Mouse (Mus musculus) embryonic facial prominence, embryonic 13.5 days (tissue): ENCODE results near the gene Ap4m1. TPM values are rescaled to one million over a fixed set of nuclear protein-coding genes. Genes with fewer than 3 reads are reported as not detected.
"Not testable (repeated sequence)": the region's sequence is repeated elsewhere in the genome, so short reads cannot be mapped to it uniquely, and the experiment has no call there.

Experiments used
- ATAC-seq: fragments of 200-750 bp; cut with Nextera tagmentation; 2 replicates; pipeline ENCODE4 v1.8.0; 2017; ENCODE audit warnings: low read depth; ENCODE audit not compliant: insufficient number of reproducible peaks, insufficient read depth, low FRiP score, low TSS enrichment
- H3K27ac ChIP-seq: fragments of 300-500 bp; sonication (generic); 2 replicates; pipeline ENCODE4 v1.5.1; 2015; ENCODE audit warnings: moderate library complexity, mild to moderate bottlenecking, inconsistent platforms
- H3K27me3 ChIP-seq: fragments of 300-500 bp; sonication (generic); 2 replicates; pipeline ENCODE4 v1.6.1; 2015; ENCODE audit warnings: mild to moderate bottlenecking, inconsistent platforms
- H3K36me3 ChIP-seq: fragments of 300-500 bp; sonication (generic); 2 replicates; pipeline ENCODE4 v1.6.1; 2015; ENCODE audit warnings: mild to moderate bottlenecking, inconsistent platforms
- H3K4me1 ChIP-seq: fragments of 300-500 bp; sonication (generic); 2 replicates; pipeline ENCODE4 v1.6.1; 2015; ENCODE audit warnings: inconsistent platforms
- H3K4me2 ChIP-seq: fragments of 300-500 bp; sonication (generic); 2 replicates; pipeline ENCODE4 v1.6.1; 2015; ENCODE audit warnings: moderate library complexity, mild to moderate bottlenecking, inconsistent platforms
- H3K4me3 ChIP-seq: fragments of 300-500 bp; sonication (generic); 2 replicates; pipeline ENCODE4 v1.5.1; 2015; ENCODE audit warnings: mild to moderate bottlenecking, inconsistent platforms
- H3K9ac ChIP-seq: fragments of 300-500 bp; sonication (generic); 2 replicates; pipeline ENCODE4 v1.6.1; 2015; ENCODE audit warnings: mild to moderate bottlenecking, inconsistent platforms
- H3K9me3 ChIP-seq: fragments of 300-500 bp; sonication (generic); 2 replicates; pipeline ENCODE4 v1.6.1; 2016; ENCODE audit warnings: inconsistent platforms
- WGBS: fragments of 180-500 bp; shearing (Covaris S2); methylation state at CpG from one replicate; pipeline ENCODE4 v1.1.7; 2015; ENCODE audit warnings: mixed read lengths; 5-methylcytosine and 5-hydroxymethylcytosine counted together
- polyA plus RNA-seq: library from polyadenylated mRNA; unstranded; fragments of >200 nt; fragmentation: Nextera tagmentation; extraction: Ambion mirVana; gene quantifications from 2 replicates; pipeline ENCODE4 v1.2.1, GENCODE M21; 2015

The Ap4m1 gene
- polyA plus RNA-seq, 1 experiment from 2014 or later: 37.5 TPM

GRCm38 (mm10) chr5:138202086-138202485, 30.3 kb downstream of the Ap4m1 start:
- H3K36me3 ChIP-seq: no peaks in the 10 kb centered on the region
- ATAC-seq: no peak
- WGBS: 92% methylated on average over 3 of the region's 3 CpGs
- H3K9ac ChIP-seq: no peak overlapping the region
- H3K27me3 ChIP-seq: no peaks in the 10 kb centered on the region
- no peak overlapping the region for H3K4me3 ChIP-seq
- no peaks in the 10 kb centered on the region for H3K4me1 ChIP-seq
- no peak overlapping the region for H3K4me2 ChIP-seq
- no peaks in the 10 kb centered on the region for H3K9me3 ChIP-seq
- H3K27ac ChIP-seq: no peak overlapping the region

GRCm38 (mm10) chr5:138207253-138207652, 35.5 kb downstream of the Ap4m1 start:
- WGBS: 80% methylated on average over 1 of the region's 1 CpGs
- Histone ChIP-seq H3K4me3 (no peak overlapping the region), H3K27ac (no peak overlapping the region), H3K9me3 (peaks cover 7% of the 10 kb centered on the region; the same call in 1 of the 2 replicates), H3K4me1 (no peaks in the 10 kb centered on the region), H3K27me3 (no peaks in the 10 kb centered on the region), H3K9ac (no peak overlapping the region), H3K36me3 (no peaks in the 10 kb centered on the region), H3K4me2 (no peak overlapping the region)
- ATAC-seq: no peak

GRCm38 (mm10) chr5:138207873-138208272, 36.1 kb downstream of the Ap4m1 start:
- Histone ChIP-seq H3K27me3 (no peaks in the 10 kb centered on the region), H3K9me3 (peaks cover 7% of the 10 kb centered on the region; the same call in 1 of the 2 replicates), H3K27ac (no peak overlapping the region), H3K4me1 (no peaks in the 10 kb centered on the region), H3K4me2 (no peak overlapping the region), H3K36me3 (no peaks in the 10 kb centered on the region), H3K4me3 (no peak overlapping the region), H3K9ac (no peak overlapping the region)
- ATAC-seq: no peak
- WGBS: 83% methylated on average over 4 of the region's 4 CpGs

- not testable (repeated sequence) for H3K4me2 ChIP-seq, H3K4me1 ChIP-seq, H3K27me3 ChIP-seq, H3K9ac ChIP-seq, H3K27ac ChIP-seq, H3K4me3 ChIP-seq, H3K36me3 ChIP-seq, ATAC-seq
- 91% methylated on average over 13 of the region's 13 CpGs for WGBS
- H3K9me3 ChIP-seq: peaks cover 31% of the 10 kb centered on the region
Observed at GRCm38 (mm10) chr5:138216632-138217031, 44.8 kb downstream of the Ap4m1 start.

GRCm38 (mm10) chr5:138219864-138220263, 48.1 kb downstream of the Ap4m1 start:
- 78% methylated on average over 2 of the region's 2 CpGs for WGBS
- Histone ChIP-seq H3K27me3 (no peaks in the 10 kb centered on the region), H3K27ac (no peak overlapping the region), H3K36me3 (no peaks in the 10 kb centered on the region), H3K4me3 (no peak overlapping the region), H3K9ac (no peak overlapping the region), H3K9me3 (peaks cover 18% of the 10 kb centered on the region), H3K4me1 (no peaks in the 10 kb centered on the region), H3K4me2 (no peak overlapping the region)
- no peak for ATAC-seq

GRCm38 (mm10) chr5:138222111-138222510, 50.3 kb downstream of the Ap4m1 start:
- Histone ChIP-seq H3K4me2 (no peak overlapping the region), H3K9ac (no peak overlapping the region), H3K4me3 (no peak overlapping the region), H3K4me1 (no peaks in the 10 kb centered on the region), H3K36me3 (no peaks in the 10 kb centered on the region), H3K27me3 (no peaks in the 10 kb centered on the region), H3K9me3 (0 out of 2 replicates have a peak, but pooled peaks cover 4% of the 10 kb centered on the region), H3K27ac (no peak overlapping the region)
- 22% methylated on average over 4 of the region's 4 CpGs for WGBS
- ATAC-seq: no peak

- no peak overlapping the region for H3K4me2 ChIP-seq
- no peaks in the 10 kb centered on the region for H3K36me3 ChIP-seq
- ATAC-seq: no peak
- no peak overlapping the region for H3K9ac ChIP-seq
- no peaks in the 10 kb centered on the region for H3K4me1 ChIP-seq
- no peaks in the 10 kb centered on the region for H3K27me3 ChIP-seq
- H3K9me3 ChIP-seq: no peaks in the 10 kb centered on the region
- no peak overlapping the region for H3K4me3 ChIP-seq
- no peak overlapping the region for H3K27ac ChIP-seq
- WGBS: 53% methylated on average over 3 of the region's 3 CpGs
Observed at GRCm38 (mm10) chr5:138223287-138223686, 51.5 kb downstream of the Ap4m1 start.

- Histone ChIP-seq H3K4me2 (no peak within 1 kb of the TSS), H3K4me3 (no peak within 1 kb of the TSS), H3K9me3 (no peaks in the 10 kb centered on the region), H3K36me3 (no peaks in the 10 kb centered on the region), H3K9ac (no peak within 1 kb of the TSS), H3K4me1 (no peaks in the 10 kb centered on the region), H3K27ac (no peak within 1 kb of the TSS), H3K27me3 (no peaks in the 10 kb centered on the region)
- no peak for ATAC-seq
- 56% methylated on average over 2 of the region's 2 CpGs for WGBS
Observed at GRCm38 (mm10) chr5:138225700-138226099, 53.9 kb downstream of the Ap4m1 start, which contains the start of gene Nxpe5. Nxpe5 (plus strand) TSS chr5:138225898.

GRCm38 (mm10) chr5:138226491-138226890, 54.7 kb downstream of the Ap4m1 start:
- H3K27ac ChIP-seq: no peak overlapping the region
- ATAC-seq: no peak
- H3K36me3 ChIP-seq: no peaks in the 10 kb centered on the region
- H3K27me3 ChIP-seq: no peaks in the 10 kb centered on the region
- no peak overlapping the region for H3K4me3 ChIP-seq
- no peak overlapping the region for H3K4me2 ChIP-seq
- WGBS: 77% methylated on average over 4 of the region's 4 CpGs
- no peak overlapping the region for H3K9ac ChIP-seq
- H3K9me3 ChIP-seq: no peaks in the 10 kb centered on the region
- H3K4me1 ChIP-seq: no peaks in the 10 kb centered on the region

GRCm38 (mm10) chr5:138227367-138227766, 55.6 kb downstream of the Ap4m1 start:
- Histone ChIP-seq H3K36me3 (no peaks in the 10 kb centered on the region), H3K9ac (no peak overlapping the region), H3K4me2 (no peak overlapping the region), H3K27ac (no peak overlapping the region), H3K4me3 (no peak overlapping the region), H3K9me3 (no peaks in the 10 kb centered on the region), H3K4me1 (no peaks in the 10 kb centered on the region), H3K27me3 (no peaks in the 10 kb centered on the region)
- no peak for ATAC-seq
- 67% methylated on average over 2 of the region's 2 CpGs for WGBS

GRCm38 (mm10) chr5:138228026-138228425, 56.2 kb downstream of the Ap4m1 start:
- Histone ChIP-seq H3K36me3 (no peaks in the 10 kb centered on the region), H3K9me3 (no peaks in the 10 kb centered on the region), H3K9ac (no peak overlapping the region), H3K27ac (no peak overlapping the region), H3K4me1 (no peaks in the 10 kb centered on the region), H3K4me2 (no peak overlapping the region), H3K27me3 (no peaks in the 10 kb centered on the region), H3K4me3 (no peak overlapping the region)
- WGBS: 52% methylated on average over 3 of the region's 3 CpGs
- no peak for ATAC-seq

GRCm38 (mm10) chr5:138229511-138229910, 57.7 kb downstream of the Ap4m1 start:
- H3K9me3 ChIP-seq: no peaks in the 10 kb centered on the region
- no peak for ATAC-seq
- no peak overlapping the region for H3K27ac ChIP-seq
- no peaks in the 10 kb centered on the region for H3K36me3 ChIP-seq
- 86% methylated on average over 3 of the region's 3 CpGs for WGBS
- no peak overlapping the region for H3K4me2 ChIP-seq
- no peaks in the 10 kb centered on the region for H3K27me3 ChIP-seq
- H3K9ac ChIP-seq: no peak overlapping the region
- no peaks in the 10 kb centered on the region for H3K4me1 ChIP-seq
- no peak overlapping the region for H3K4me3 ChIP-seq
